Mouse (Mus musculus) CD4-positive, CD25-positive, alpha-beta regulatory T cell, adult 9 weeks (primary cell): ENCODE data around the gene Rnpc3. TPM values are rescaled to one million over a fixed set of nuclear protein-coding genes. Genes with fewer than 3 reads are reported as not detected.

Experiments used
- polyA plus RNA-seq: library from polyadenylated mRNA; unstranded; fragments of 100-300 nt; shearing (Covaris generic); gene quantifications from one replicate; pipeline ENCODE4 v1.2.1, GENCODE M21; 2017

Rnpc3 gene
- 60.2 TPM for polyA plus RNA-seq

GRCm38 (mm10) chr3:113629606-113630359 lies at the start of gene Rnpc3:
Rnpc3 (minus strand) TSS chr3:113630149.

GRCm38 (mm10) chr3:113606599-113606998 lies 23.4 kb downstream of the Rnpc3 start, which contains the start of gene Amy1:
Amy1 (minus strand) TSS chr3:113606699.

Other genes starting within 250 kb of the Rnpc3 start
- gene Amy2a1, start 97.7 kb downstream of the Rnpc3 start, polyA plus RNA-seq = not detected
- 1.1 TPM for gene Amy1, start 23.4 kb downstream of the Rnpc3 start, polyA plus RNA-seq